Mouse (Mus musculus) CH12.LX (cell line): Measurements from ENCODE around the gene Plk3. TPM values are rescaled to one million over a fixed set of nuclear protein-coding genes. Genes with fewer than 3 reads are reported as not detected.

Experiments
- DNase-seq: peaks from one replicate; pipeline ENCODE4 v3.0.0-alpha.2; 2013; ENCODE audit errors: extremely low read depth
- H3K27ac ChIP-seq: 2 replicates; pipeline ENCODE4 v1.5.1; 2012; ENCODE audit warnings: low read depth, mild to moderate bottlenecking, control low read depth, moderate library complexity; ENCODE audit not compliant: insufficient read depth
- H3K27me3 ChIP-seq: replicated peaks from 2 replicates; pipeline ENCODE3; 2012; ENCODE audit warnings: inconsistent platforms
- H3K36me3 ChIP-seq, 2 experiments: replicated peaks in 1 of 2; 2 replicates each; pipeline versions ENCODE3 to v1.6.1; 2012; ENCODE audit warnings: inconsistent platforms in 1 of 2, low read length in 1 of 2, mild to moderate bottlenecking in 1 of 2, mixed read lengths in 1 of 2, moderate library complexity in 1 of 2; ENCODE audit not compliant: control insufficient read depth in 1 of 2, insufficient read depth in 1 of 2
- H3K4me1 ChIP-seq, 2 experiments: 2 replicates each; pipeline ENCODE4 v1.6.1; 2012; ENCODE audit warnings: inconsistent platforms in 1 of 2, moderate library complexity in 1 of 2; ENCODE audit not compliant: insufficient read depth in 2 of 2, control insufficient read depth in 1 of 2
- H3K4me2 ChIP-seq: 2 replicates; pipeline ENCODE4 v1.6.1; 2012; ENCODE audit warnings: low read depth, mild to moderate bottlenecking, control low read depth; ENCODE audit not compliant: poor library complexity, insufficient read depth, severe bottlenecking
- H3K4me3 ChIP-seq, 3 experiments: fragments of 150-350 bp in 1 of 3; sonication (generic) in 1 of 3; replicated peaks in 1 of 3; 2 replicates each; pipeline versions ENCODE3 to v1.5.1; 2011 to 2012; ENCODE audit warnings: low read depth in 2 of 3, low read length in 2 of 3, mild to moderate bottlenecking in 2 of 3, moderate library complexity in 2 of 3, control low read depth in 1 of 3, improper control_type of control experiment in 1 of 3, inconsistent platforms in 1 of 3, mixed read lengths in 1 of 3; ENCODE audit not compliant: poor library complexity in 1 of 3
- H3K79me2 ChIP-seq: replicated peaks from 2 replicates; pipeline ENCODE4 v1.6.1; 2012; ENCODE audit warnings: mild to moderate bottlenecking, moderate library complexity; ENCODE audit not compliant: control insufficient read depth, poor library complexity, insufficient read depth, severe bottlenecking; ENCODE audit errors: extremely low read depth
- H3K9ac ChIP-seq: 2 replicates; pipeline ENCODE4 v1.6.1; 2012; ENCODE audit warnings: low read depth, mild to moderate bottlenecking, control low read depth, moderate library complexity; ENCODE audit not compliant: insufficient read depth
- H3K9me3 ChIP-seq: replicated peaks from 2 replicates; pipeline ENCODE3; 2012; ENCODE audit warnings: low read length, inconsistent platforms, mixed read lengths
- CHD1 ChIP-seq: IDR thresholded peaks from 2 replicates; pipeline ENCODE4 v1.6.1; 2012; ENCODE audit warnings: low read depth, low read length, improper control_type of control experiment, inconsistent platforms
- ELF1 ChIP-seq: IDR thresholded peaks from 2 replicates; pipeline ENCODE4 v1.6.1; 2014; ENCODE audit warnings: low read depth, mild to moderate bottlenecking, inconsistent platforms, low read length, improper control_type of control experiment
- ETS1 ChIP-seq: conservative IDR thresholded peaks from 2 replicates; pipeline ENCODE4 v1.6.1; 2012; ENCODE audit warnings: low read depth, mild to moderate bottlenecking, inconsistent platforms, low read length, improper control_type of control experiment, moderate library complexity
- GABPA ChIP-seq: IDR thresholded peaks from 2 replicates; pipeline ENCODE4 v1.6.1; 2012; ENCODE audit warnings: low read depth, low read length, improper control_type of control experiment, inconsistent platforms; ENCODE audit not compliant: insufficient replicate concordance
- HCFC1 ChIP-seq: IDR thresholded peaks from 2 replicates; pipeline ENCODE4 v1.6.1; 2012; ENCODE audit warnings: low read depth, mild to moderate bottlenecking, inconsistent platforms, low read length, improper control_type of control experiment
- IRF4 ChIP-seq: IDR thresholded peaks from 2 replicates; pipeline ENCODE4 v1.6.1; 2014; ENCODE audit warnings: low read depth, mild to moderate bottlenecking, inconsistent platforms, low read length, improper control_type of control experiment
- KAT2A ChIP-seq: IDR thresholded peaks from 2 replicates; pipeline ENCODE4 v1.6.1; 2012; ENCODE audit warnings: low read length, improper control_type of control experiment, inconsistent platforms; ENCODE audit not compliant: insufficient replicate concordance
- MAFK ChIP-seq: IDR thresholded peaks from 2 replicates; pipeline ENCODE4 v1.6.1; 2011; ENCODE audit warnings: low read length, improper control_type of control experiment; ENCODE audit not compliant: insufficient replicate concordance
- MAX ChIP-seq: IDR thresholded peaks from 2 replicates; pipeline ENCODE4 v1.6.1; 2011; ENCODE audit warnings: low read length, improper control_type of control experiment
- MAZ ChIP-seq: IDR thresholded peaks from 2 replicates; pipeline ENCODE4 v1.6.1; 2012; ENCODE audit warnings: low read depth, mild to moderate bottlenecking, inconsistent platforms, low read length, improper control_type of control experiment, moderate library complexity
- MXI1 ChIP-seq: IDR thresholded peaks from 2 replicates; pipeline ENCODE4 v1.6.1; 2011; ENCODE audit warnings: mild to moderate bottlenecking, low read depth, low read length, improper control_type of control experiment
- NRF1 ChIP-seq: IDR thresholded peaks from 2 replicates; pipeline ENCODE4 v1.6.1; 2014; ENCODE audit warnings: low read depth, mild to moderate bottlenecking, inconsistent platforms, low read length, improper control_type of control experiment, moderate library complexity
- POLR2A ChIP-seq: IDR thresholded peaks from 2 replicates; pipeline ENCODE4 v1.6.1; 2011; ENCODE audit warnings: low read depth, mild to moderate bottlenecking, improper control_type of control experiment, low read length
- POLR2AphosphoS2 ChIP-seq: IDR thresholded peaks from 2 replicates; pipeline ENCODE4 v1.6.1; 2011; ENCODE audit warnings: low read depth, low read length, improper control_type of control experiment
- RAD21 ChIP-seq: IDR thresholded peaks from 2 replicates; pipeline ENCODE4 v1.6.1; 2011; ENCODE audit warnings: low read depth, mild to moderate bottlenecking, low read length, improper control_type of control experiment, moderate library complexity
- SMC3 ChIP-seq: IDR thresholded peaks from 2 replicates; pipeline ENCODE4 v1.6.1; 2011; ENCODE audit warnings: low read depth, low read length, improper control_type of control experiment
- TCF12 ChIP-seq: IDR thresholded peaks from 2 replicates; pipeline ENCODE4 v1.6.1; 2014; ENCODE audit warnings: low read depth, mild to moderate bottlenecking, inconsistent platforms, low read length, improper control_type of control experiment
- USF1 ChIP-seq: IDR thresholded peaks from 2 replicates; pipeline ENCODE4 v1.6.1; 2014; ENCODE audit warnings: low read depth, mild to moderate bottlenecking, inconsistent platforms, low read length, improper control_type of control experiment
- USF2 ChIP-seq: conservative IDR thresholded peaks from 2 replicates; pipeline ENCODE4 v1.6.1; 2011; ENCODE audit warnings: low read depth, low read length, improper control_type of control experiment
- ZKSCAN1 ChIP-seq: IDR thresholded peaks from 2 replicates; pipeline ENCODE4 v1.6.1; 2012; ENCODE audit warnings: low read depth, inconsistent platforms, low read length, improper control_type of control experiment, borderline replicate concordance
- ZMIZ1 ChIP-seq: IDR thresholded peaks from 2 replicates; pipeline ENCODE4 v1.6.1; 2012; ENCODE audit warnings: low read depth, mild to moderate bottlenecking, inconsistent platforms, low read length, improper control_type of control experiment
- ZNF384 ChIP-seq: IDR thresholded peaks from 2 replicates; pipeline ENCODE4 v1.6.1; 2012; ENCODE audit warnings: low read depth, low read length, improper control_type of control experiment, inconsistent platforms
- dilution Hi-C: fragments of 300-500 bp; cut with MboI; formaldehyde crosslinking; loops from 2 replicates; pipeline ENCODE4 v1.14.3; 2020; ENCODE audit warnings: low sequenced_read_pairs; ENCODE audit not compliant: extremely low pct_unique_long_range_greater_than_20kb, extremely low pct_ligation_motif_present
- in situ Hi-C: fragments of 300-500 bp; cut with MboI; formaldehyde crosslinking; loops from 3 replicates; pipeline ENCODE4 v1.14.3; 2019; ENCODE audit warnings: low sequenced_read_pairs, low pct_ligation_motif_present, low pct_unique_long_range_greater_than_20kb, mixed read lengths
- polyA plus RNA-seq: library from polyadenylated mRNA; unstranded; fragments of >175 nt; gene quantifications from 2 replicates; pipeline ENCODE4 v1.2.1, GENCODE M21; 2012; ENCODE audit warnings: low read depth; ENCODE audit not compliant: insufficient read length
- total RNA-seq, 2 experiments: library from RNA; depleted of rRNA; stranded (reverse); fragments of 300-350 nt in 1 of 2; fragments of >200 nt in 1 of 2; gene quantifications; 2 replicates each; pipeline ENCODE4 v1.2.3; 2012 to 2014

The Plk3 gene
- total and polyA plus RNA-seq, 3 experiments: 8.8 to 18.5 (median 12.0) TPM

GRCm38 (mm10) chr4:117151416-117151815 is 17.7 kb upstream of the Plk3 start:
- dilution Hi-C loops: no loop called here
- Histone ChIP-seq H3K4me2 (no peak overlapping the region), H3K27me3 (no peaks in the 10 kb centered on the region), H3K79me2 (peaks cover 37% of the 10 kb centered on the region), H3K9me3 (no peaks in the 10 kb centered on the region), H3K36me3 (peaks cover 66 to 76% of the 10 kb centered on the region in 2 experiments), H3K4me3 (no peak overlapping the region)
- no peak for DNase-seq
- TF ChIP-seq POLR2A: peak; percentile 34; the same call in 1 of the 2 replicates
- no peak for TF ChIP-seq MAFK
- TF ChIP-seq, all 38 proteins: peak for 1
- in situ Hi-C loops: no loop called here
- H3K27ac ChIP-seq: no peak overlapping the region
- peaks cover 10 to 28% of the 10 kb centered on the region in 2 experiments for H3K4me1 ChIP-seq
- H3K9ac ChIP-seq: no peak overlapping the region

DNA sequence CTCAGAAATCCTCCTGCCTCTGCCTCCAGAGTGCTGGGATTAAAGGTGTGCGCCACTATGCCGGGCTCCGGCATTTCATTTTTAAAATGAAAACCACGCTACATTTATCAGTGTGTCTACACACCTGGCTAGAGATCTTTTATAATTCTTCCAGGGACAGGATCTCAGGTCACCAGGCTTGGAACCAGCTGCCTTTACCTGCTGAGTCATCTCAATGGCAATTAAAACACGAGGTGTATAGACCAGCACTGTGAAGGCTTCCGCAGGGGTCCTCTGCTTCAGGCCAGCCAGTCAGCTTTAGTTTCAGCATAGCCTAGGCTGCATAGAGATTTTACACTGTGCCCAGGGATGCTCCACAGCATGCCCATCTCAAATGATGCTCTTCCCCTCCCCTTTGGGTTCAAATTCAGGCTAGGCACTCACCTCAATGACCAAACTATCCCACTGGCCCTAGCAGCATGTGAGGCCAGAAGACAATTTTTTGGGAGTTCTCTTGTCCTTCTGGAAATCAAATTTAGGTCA is 16.5 kb upstream of the Plk3 start:
- H3K4me3 ChIP-seq: no peak overlapping the region
- H3K9ac ChIP-seq: no peak overlapping the region
- H3K4me1 ChIP-seq: peaks cover 10 to 27% of the 10 kb centered on the region in 2 experiments
- in situ Hi-C loops (no loop called here), dilution Hi-C loops (no loop called here)
- H3K36me3 ChIP-seq: peaks cover 65 to 75% of the 10 kb centered on the region in 2 experiments
- peaks cover 32% of the 10 kb centered on the region for H3K79me2 ChIP-seq
- no peaks in the 10 kb centered on the region for H3K9me3 ChIP-seq
- H3K27ac ChIP-seq: no peak overlapping the region
- no peaks in the 10 kb centered on the region for H3K27me3 ChIP-seq
- peak; percentile 24; the same call in 1 of the 2 replicates for TF ChIP-seq ZMIZ1
- TF ChIP-seq POLR2AphosphoS2: peak; percentile 96
- TF ChIP-seq MAZ: no peak
- no peak for TF ChIP-seq ELF1
- no peak for TF ChIP-seq MAX
- no peak for TF ChIP-seq NRF1
- peak; percentile 52; the same call in 1 of the 2 replicates for TF ChIP-seq POLR2A
- DNase-seq: no peak
- no peak overlapping the region for H3K4me2 ChIP-seq

GRCm38 (mm10) chr4:117149291-117150211 is 15.8 kb upstream of the Plk3 start:
- in situ Hi-C loops (no loop called here), dilution Hi-C loops (no loop called here)
- Histone ChIP-seq H3K27ac (no peak overlapping the region), H3K9me3 (no peaks in the 10 kb centered on the region), H3K9ac (no peak overlapping the region), H3K4me3 (no peak overlapping the region), H3K4me1 (peaks cover 10 to 27% of the 10 kb centered on the region in 2 experiments), H3K27me3 (no peaks in the 10 kb centered on the region), H3K36me3 (peaks cover 59 to 68% of the 10 kb centered on the region in 2 experiments), H3K79me2 (peaks cover 25% of the 10 kb centered on the region), H3K4me2 (no peak overlapping the region)
- DNase-seq: no peak
- TF ChIP-seq ZMIZ1 (peak; percentile 77), ETS1 (no peak), SMC3 (no peak), MAFK (no peak), POLR2AphosphoS2 (peak; percentile 96), KAT2A (no peak), USF2 (no peak), CHD1 (no peak), HCFC1 (no peak), POLR2A (peak; percentile 65), RAD21 (no peak), MAZ (no peak), IRF4 (no peak), USF1 (no peak), TCF12 (no peak), ZNF384 (no peak), GABPA (no peak), MXI1 (no peak), ZKSCAN1 (no peak)
